Mouse (Mus musculus) midbrain, embryonic 12.5 days (tissue): Measurements from ENCODE around the gene Olfr532. TPM values are rescaled to one million over a fixed set of nuclear protein-coding genes. Genes with fewer than 3 reads are reported as not detected.
"Not testable (repeated sequence)": the region's sequence is repeated elsewhere in the genome, so short reads cannot be mapped to it uniquely, and the experiment has no call there.

Source experiments
- ATAC-seq: fragments of 200-750 bp; cut with Nextera tagmentation; 2 replicates; pipeline ENCODE4 v1.8.0; 2017; ENCODE audit warnings: low read depth, moderate TSS enrichment, moderate library complexity; ENCODE audit not compliant: low FRiP score
- H3K27ac ChIP-seq: fragments of 300-500 bp; sonication (generic); replicated peaks from 2 replicates; pipeline ENCODE4 v1.5.1; 2016; ENCODE audit warnings: mild to moderate bottlenecking
- H3K27me3 ChIP-seq: fragments of 300-500 bp; sonication (generic); 2 replicates; pipeline ENCODE4 v1.6.1; 2016; ENCODE audit warnings: mild to moderate bottlenecking
- H3K36me3 ChIP-seq: fragments of 300-500 bp; sonication (generic); 2 replicates; pipeline ENCODE4 v1.6.1; 2016
- H3K4me1 ChIP-seq: fragments of 300-500 bp; sonication (generic); 2 replicates; pipeline ENCODE4 v1.6.1; 2016
- H3K4me2 ChIP-seq: fragments of 300-500 bp; sonication (generic); replicated peaks from 2 replicates; pipeline ENCODE4 v1.6.1; 2016; ENCODE audit warnings: mild to moderate bottlenecking, moderate library complexity
- H3K4me3 ChIP-seq: fragments of 300-500 bp; sonication (generic); 2 replicates; pipeline ENCODE4 v1.5.1; 2016; ENCODE audit warnings: mild to moderate bottlenecking
- H3K9ac ChIP-seq: fragments of 300-500 bp; sonication (generic); replicated peaks from 2 replicates; pipeline ENCODE4 v1.6.1; 2016; ENCODE audit warnings: mild to moderate bottlenecking, moderate library complexity
- H3K9me3 ChIP-seq: fragments of 300-500 bp; sonication (generic); 2 replicates; pipeline ENCODE4 v1.6.1; 2016; ENCODE audit warnings: mild to moderate bottlenecking
- WGBS: fragments of 180-500 bp; shearing (Covaris S2); methylation state at CpG from one replicate; pipeline ENCODE4 v1.1.7; 2016; 5-methylcytosine and 5-hydroxymethylcytosine counted together
- polyA plus RNA-seq: library from polyadenylated mRNA; unstranded; fragments of >200 nt; fragmentation: Nextera tagmentation; extraction: Ambion mirVana; gene quantifications from 2 replicates; pipeline ENCODE4 v1.2.1, GENCODE M21; 2016

Gene Olfr532
- polyA plus RNA-seq, result not detected in 2 replicates

DNA sequence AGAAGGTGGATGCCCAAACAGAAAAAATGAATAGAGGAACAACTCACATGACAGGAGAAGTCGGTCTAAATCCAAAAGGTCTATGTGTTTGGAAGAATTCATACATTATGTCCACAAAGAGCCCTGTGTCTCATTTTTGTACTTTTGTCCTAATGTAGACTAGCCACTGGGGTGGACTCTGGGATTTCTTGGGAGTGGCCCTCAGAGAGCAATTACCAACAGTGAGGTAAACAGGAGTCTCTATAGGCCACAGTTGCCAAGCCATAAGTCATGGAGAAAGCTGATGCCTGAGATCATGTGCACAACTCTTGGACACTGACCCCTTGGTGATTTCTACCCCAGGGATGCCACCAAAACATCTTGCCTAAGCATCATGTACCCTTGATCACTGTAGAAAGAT, at the start of gene Olfr532:
Gene Olfr532 (minus strand): TSS at position 101 of the 400 bp plus-strand sequence.
- no peaks in the 10 kb centered on the region for H3K27me3 ChIP-seq
- no peaks in the 10 kb centered on the region for H3K4me1 ChIP-seq
- H3K9me3 ChIP-seq, result no peaks in the 10 kb centered on the region
- no peak for ATAC-seq
- no peak within 1 kb of the TSS for H3K27ac ChIP-seq
- H3K4me3 ChIP-seq, result no peak within 1 kb of the TSS
- H3K36me3 ChIP-seq, result no peaks in the 10 kb centered on the region
- no peak within 1 kb of the TSS for H3K4me2 ChIP-seq
- 81% methylated on average over 1 of the region's 1 CpGs for WGBS
- H3K9ac ChIP-seq, result no peak within 1 kb of the TSS

DNA sequence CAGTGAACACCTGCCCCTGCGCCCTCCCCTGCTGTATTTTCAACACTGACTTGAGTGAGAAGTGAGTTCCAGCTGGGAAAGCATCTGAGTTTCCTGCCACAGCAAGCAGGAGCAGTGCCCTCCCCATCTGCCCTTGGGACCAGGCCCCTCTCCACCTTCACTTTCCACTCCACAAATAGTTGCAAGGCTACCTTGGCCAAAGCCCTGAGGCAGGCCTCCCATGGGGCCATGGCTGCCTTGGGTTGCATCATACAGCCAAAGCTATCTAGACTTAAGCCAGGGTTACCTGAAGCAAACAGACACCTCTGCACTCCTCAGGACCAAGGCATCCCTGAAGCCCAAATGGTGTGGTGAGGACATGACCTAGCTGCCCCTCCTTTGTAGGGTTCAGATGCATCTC, 41.6 kb upstream of the Olfr532 start, which contains the start of gene Olfr533:
Gene Olfr533 (plus strand): TSS at position 301 of the 400 bp plus-strand sequence.
- H3K4me2 ChIP-seq, result not testable (repeated sequence)
- WGBS, result 67% methylated on average over 1 of the region's 1 CpGs

GRCm38 (mm10) chr7:140443141-140443540, 21.7 kb upstream of the Olfr532 start:
- no peak for ATAC-seq
- no peaks in the 10 kb centered on the region for H3K36me3 ChIP-seq
- 86% methylated on average over 1 of the region's 1 CpGs for WGBS
- no peak overlapping the region for H3K4me2 ChIP-seq
- H3K4me3 ChIP-seq, result no peak overlapping the region
- H3K27ac ChIP-seq, result no peak overlapping the region
- H3K4me1 ChIP-seq, result no peaks in the 10 kb centered on the region
- no peaks in the 10 kb centered on the region for H3K9me3 ChIP-seq
- H3K27me3 ChIP-seq, result no peaks in the 10 kb centered on the region
- no peak overlapping the region for H3K9ac ChIP-seq

More for the DNA sequence above, 41.6 kb upstream of the Olfr532 start, which contains the start of gene Olfr533:
- H3K9ac ChIP-seq, H3K9me3 ChIP-seq, H3K27me3 ChIP-seq, H3K27ac ChIP-seq, H3K4me1 ChIP-seq, H3K4me3 ChIP-seq, H3K36me3 ChIP-seq, ATAC-seq: not testable (repeated sequence)

- Histone ChIP-seq H3K4me1 (no peaks in the 10 kb centered on the region), H3K27me3 (no peaks in the 10 kb centered on the region), H3K4me3 (no peak within 1 kb of the TSS), H3K27ac (no peak within 1 kb of the TSS), H3K9ac (no peak within 1 kb of the TSS), H3K4me2 (no peak within 1 kb of the TSS), H3K9me3 (peaks cover 2% of the 10 kb centered on the region; the same call in 1 of the 2 replicates), H3K36me3 (no peaks in the 10 kb centered on the region)
- ATAC-seq, result no peak
- WGBS, result 93% methylated on average over 1 of the region's 1 CpGs
Measured at GRCm38 (mm10) chr7:140402818-140403217, 18.6 kb downstream of the Olfr532 start, which contains the start of gene Olfr531. Gene Olfr531, minus strand, starts transcription at chr7:140402918.

- Histone ChIP-seq H3K9ac (no peak overlapping the region), H3K4me2 (no peak overlapping the region)
- WGBS, result 92% methylated on average over 2 of the region's 2 CpGs
Measured at GRCm38 (mm10) chr7:140376911-140377310, 44.5 kb downstream of the Olfr532 start.

DNA sequence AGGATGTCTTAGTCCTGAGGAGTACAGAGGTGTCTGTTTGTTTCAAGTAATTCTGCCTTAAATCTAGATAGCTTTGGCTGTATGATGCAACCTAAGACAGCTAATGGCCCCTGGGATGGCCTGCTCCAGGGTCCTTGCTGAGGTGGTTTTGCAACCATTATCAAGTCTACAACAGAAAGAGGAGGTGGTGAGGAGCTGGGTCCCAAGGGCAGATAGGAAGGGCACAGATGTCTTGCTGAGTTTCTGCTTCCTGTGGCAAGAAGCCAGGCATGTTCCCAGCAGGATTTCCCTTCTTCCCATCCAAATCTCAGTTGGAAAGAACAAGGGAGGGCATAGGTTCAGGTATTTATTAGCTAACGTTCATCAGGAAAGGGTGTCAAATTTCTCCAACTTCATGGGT, 45.2 kb downstream of the Olfr532 start, which contains the start of gene Olfr530:
Gene Olfr530 (minus strand): TSS at position 101 of the 400 bp plus-strand sequence.
- no peaks in the 10 kb centered on the region for H3K27me3 ChIP-seq
- no peak within 1 kb of the TSS for H3K4me3 ChIP-seq
- H3K4me1 ChIP-seq, result no peaks in the 10 kb centered on the region
- H3K9ac ChIP-seq, result no peak within 1 kb of the TSS
- H3K4me2 ChIP-seq, result no peak within 1 kb of the TSS
- H3K9me3 ChIP-seq, result no peaks in the 10 kb centered on the region
- WGBS, result 62% methylated on average over 1 of the region's 1 CpGs
- H3K27ac ChIP-seq, result no peak within 1 kb of the TSS
- no peak for ATAC-seq
- no peaks in the 10 kb centered on the region for H3K36me3 ChIP-seq

More at GRCm38 (mm10) chr7:140376911-140377310, 44.5 kb downstream of the Olfr532 start:
- Histone ChIP-seq H3K4me1 (no peaks in the 10 kb centered on the region), H3K27ac (no peak overlapping the region), H3K9me3 (no peaks in the 10 kb centered on the region), H3K27me3 (no peaks in the 10 kb centered on the region), H3K36me3 (no peaks in the 10 kb centered on the region), H3K4me3 (no peak overlapping the region)
- ATAC-seq, result no peak

DNA sequence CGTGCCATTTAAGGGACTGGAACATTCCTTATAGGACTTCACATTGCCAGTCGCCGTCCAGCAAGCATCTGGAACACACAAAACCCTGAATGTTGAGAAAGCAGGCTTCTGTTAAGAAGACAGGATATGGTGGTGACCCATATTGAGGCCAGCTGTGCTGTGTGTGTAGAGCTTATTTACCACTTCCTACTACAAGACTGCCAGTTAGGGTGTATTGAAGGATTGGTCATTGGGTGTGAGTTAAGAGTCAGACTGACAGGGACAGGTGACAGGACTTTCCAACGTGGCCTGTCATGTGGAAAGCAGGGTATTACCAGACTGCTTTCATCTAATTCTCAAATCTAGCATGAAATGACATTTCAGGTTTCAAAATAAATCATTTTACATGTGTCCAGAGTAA, 47.1 kb downstream of the Olfr532 start:
- 75% methylated on average over 4 of the region's 4 CpGs for WGBS
- Histone ChIP-seq H3K4me3 (no peak overlapping the region), H3K27me3 (no peaks in the 10 kb centered on the region), H3K4me2 (no peak overlapping the region), H3K27ac (no peak overlapping the region), H3K4me1 (no peaks in the 10 kb centered on the region), H3K36me3 (no peaks in the 10 kb centered on the region), H3K9ac (no peak overlapping the region), H3K9me3 (no peaks in the 10 kb centered on the region)
- ATAC-seq, result no peak

Other genes starting within 250 kb of the Olfr532 start
- gene Olfr523, start 248.4 kb downstream of the Olfr532 start, polyA plus RNA-seq, result not detected in 2 replicates
- gene Olfr524, start 215.7 kb downstream of the Olfr532 start, polyA plus RNA-seq, result not detected in 2 replicates
- not detected in 2 replicates for gene Cd163l1, start 203.4 kb downstream of the Olfr532 start, polyA plus RNA-seq
- gene 5830411N06Rik, start 174.4 kb downstream of the Olfr532 start, polyA plus RNA-seq, result not detected in 2 replicates
- not detected in 2 replicates for gene Olfr525, start 100.8 kb downstream of the Olfr532 start, polyA plus RNA-seq
- gene Olfr527, start 87.6 kb downstream of the Olfr532 start, polyA plus RNA-seq, result not detected in 2 replicates
- gene Olfr60, start 60.0 kb downstream of the Olfr532 start, polyA plus RNA-seq, result not detected in 2 replicates
- gene Olfr530, start 45.3 kb downstream of the Olfr532 start, polyA plus RNA-seq, result not detected in 2 replicates
- gene Olfr531, start 18.7 kb downstream of the Olfr532 start, polyA plus RNA-seq, result not detected in 2 replicates
- gene Olfr533, start 41.7 kb upstream of the Olfr532 start, polyA plus RNA-seq, result not detected in 2 replicates
- gene Olfr535, start 62.6 kb upstream of the Olfr532 start, polyA plus RNA-seq, result not detected in 2 replicates
- not detected in 2 replicates for gene Olfr536, start 85.8 kb upstream of the Olfr532 start, polyA plus RNA-seq
- gene Olfr538, start 146.2 kb upstream of the Olfr532 start, polyA plus RNA-seq, result not detected in 2 replicates
- gene Olfr46, start 179.6 kb upstream of the Olfr532 start, polyA plus RNA-seq, result 0.03 TPM in 1 of 2 replicates, not detected in the other
- gene Olfr61, start 207.3 kb upstream of the Olfr532 start, polyA plus RNA-seq, result not detected in 2 replicates
- gene Olfr53, start 224.8 kb upstream of the Olfr532 start, polyA plus RNA-seq, result not detected in 2 replicates
- not detected in 2 replicates for gene Olfr539, start 238.3 kb upstream of the Olfr532 start, polyA plus RNA-seq